Mouse (Mus musculus): ENCODE data around the gene Sowahb. TPM values are rescaled to one million over a fixed set of nuclear protein-coding genes. Genes with fewer than 3 reads are reported as not detected.
"Not testable (repeated sequence)": the region's sequence is repeated elsewhere in the genome, so short reads cannot be mapped to it uniquely, and the experiment has no call there.

Sowahb gene
- polyA plus RNA-seq, 1 experiment from 2014 or later, result 1.1 TPM

- H3K27ac ChIP-seq (replicated peaks), result no peak overlapping the region
- no peaks in the 10 kb centered on the region for H3K27me3 ChIP-seq
- H3K4me3 ChIP-seq (replicated peaks), result no peak overlapping the region
- no peak overlapping the region for H3K9ac ChIP-seq
- H3K4me2 ChIP-seq, result no peak overlapping the region
- no peaks in the 10 kb centered on the region for H3K9me3 ChIP-seq (replicated peaks)
- H3K4me1 ChIP-seq (replicated peaks), result peaks cover 11% of the 10 kb centered on the region
- H3K36me3 ChIP-seq (replicated peaks), result no peaks in the 10 kb centered on the region
- ATAC-seq (ENCODE audit: insufficient read depth), result no peak
- WGBS (ENCODE audit: insufficient replicate concordance), result 38% methylated on average over 7 of the region's 7 CpGs
These were observed 20.0 kb downstream of the Sowahb start for GRCm38 (mm10) chr5:93024754-93025280.

- ATAC-seq (ENCODE audit: insufficient read depth), result 0 out of 2 replicates have a peak, but pooled peaks have one; percentile 40
- Histone ChIP-seq H3K4me2 (no peak overlapping the region), H3K27ac (replicated peaks) (no peak overlapping the region)
These were observed 22.6 kb downstream of the Sowahb start for GRCm38 (mm10) chr5:93022126-93022797.

GRCm38 (mm10) chr5:93020024-93020666 is 24.7 kb downstream of the Sowahb start:
- 50% methylated on average over 6 of the region's 6 CpGs for WGBS (ENCODE audit: insufficient replicate concordance)
- no peaks in the 10 kb centered on the region for H3K9me3 ChIP-seq (replicated peaks)
- no peak overlapping the region for H3K4me2 ChIP-seq
- no peak overlapping the region for H3K9ac ChIP-seq
- peaks cover 7% of the 10 kb centered on the region; the same call in 1 of the 2 replicates for H3K4me1 ChIP-seq (replicated peaks)
- no peak overlapping the region for H3K27ac ChIP-seq (replicated peaks)
- no peak for ATAC-seq (ENCODE audit: insufficient read depth)
- no peaks in the 10 kb centered on the region for H3K27me3 ChIP-seq
- no peaks in the 10 kb centered on the region for H3K36me3 ChIP-seq (replicated peaks)
- H3K4me3 ChIP-seq (replicated peaks), result no peak overlapping the region

More at GRCm38 (mm10) chr5:93022126-93022797, 22.6 kb downstream of the Sowahb start:
- no peaks in the 10 kb centered on the region for H3K27me3 ChIP-seq
- H3K9ac ChIP-seq, result no peak overlapping the region
- H3K4me1 ChIP-seq (replicated peaks), result peaks cover 11% of the 10 kb centered on the region
- no peaks in the 10 kb centered on the region for H3K9me3 ChIP-seq (replicated peaks)
- H3K36me3 ChIP-seq (replicated peaks), result no peaks in the 10 kb centered on the region
- 45% methylated on average over 7 of the region's 7 CpGs for WGBS (ENCODE audit: insufficient replicate concordance)
- H3K4me3 ChIP-seq (replicated peaks), result no peak overlapping the region

- ATAC-seq (ENCODE audit: insufficient read depth); H3K4me2 ChIP-seq; H3K4me3 ChIP-seq (replicated peaks); H3K36me3 ChIP-seq (replicated peaks); H3K4me1 ChIP-seq (replicated peaks); H3K9ac ChIP-seq; H3K27me3 ChIP-seq; H3K27ac ChIP-seq (replicated peaks); H3K9me3 ChIP-seq (replicated peaks): not testable (repeated sequence)
- WGBS (ENCODE audit: insufficient replicate concordance), result 82% methylated on average over 10 of the region's 10 CpGs
These were observed 25.6 kb downstream of the Sowahb start for GRCm38 (mm10) chr5:93019207-93019606.

GRCm38 (mm10) chr5:93017678-93018077 is 27.1 kb downstream of the Sowahb start:
- Histone ChIP-seq H3K4me3 (replicated peaks) (no peak overlapping the region), H3K9ac (no peak overlapping the region), H3K4me1 (replicated peaks) (no peaks in the 10 kb centered on the region), H3K9me3 (replicated peaks) (no peaks in the 10 kb centered on the region), H3K27me3 (no peaks in the 10 kb centered on the region), H3K36me3 (replicated peaks) (no peaks in the 10 kb centered on the region), H3K27ac (replicated peaks) (no peak overlapping the region), H3K4me2 (no peak overlapping the region)
- WGBS (ENCODE audit: insufficient replicate concordance), result 55% methylated on average over 3 of the region's 3 CpGs
- no peak for ATAC-seq (ENCODE audit: insufficient read depth)

- ATAC-seq (ENCODE audit: insufficient read depth), result no peak
- H3K27ac ChIP-seq (replicated peaks), result no peak overlapping the region
- H3K27me3 ChIP-seq, result 0 out of 2 replicates have a peak, but pooled peaks cover 10% of the 10 kb centered on the region
- H3K9me3 ChIP-seq (replicated peaks), result no peaks in the 10 kb centered on the region
- H3K4me2 ChIP-seq, result peak overlapping the region; percentile 29; the same call in 1 of the 2 replicates
- H3K4me1 ChIP-seq (replicated peaks), result no peaks in the 10 kb centered on the region
- H3K9ac ChIP-seq, result no peak overlapping the region
- WGBS (ENCODE audit: insufficient replicate concordance), result 69% methylated on average over 9 of the region's 9 CpGs
- H3K4me3 ChIP-seq (replicated peaks), result no peak overlapping the region
- H3K36me3 ChIP-seq (replicated peaks), result no peaks in the 10 kb centered on the region
These were observed 36.6 kb downstream of the Sowahb start for GRCm38 (mm10) chr5:93008256-93008655.

- Histone ChIP-seq H3K27me3 (0 out of 2 replicates have a peak, but pooled peaks cover 10% of the 10 kb centered on the region), H3K4me1 (replicated peaks) (peaks cover 6% of the 10 kb centered on the region; the same call in 1 of the 2 replicates), H3K9me3 (replicated peaks) (no peaks in the 10 kb centered on the region), H3K27ac (replicated peaks) (peak overlapping the region; percentile 42), H3K4me3 (replicated peaks) (peak overlapping the region; percentile 30), H3K4me2 (peak overlapping the region; percentile 49), H3K9ac (no peak overlapping the region), H3K36me3 (replicated peaks) (no peaks in the 10 kb centered on the region)
- peak; percentile 53; the same call in 1 of the 2 replicates for ATAC-seq (ENCODE audit: insufficient read depth)
- WGBS (ENCODE audit: insufficient replicate concordance), result 19% methylated on average over 14 of the region's 14 CpGs
These were observed 38.9 kb downstream of the Sowahb start for GRCm38 (mm10) chr5:93005815-93006341.

GRCm38 (mm10) chr5:93005229-93005814 is 39.5 kb downstream of the Sowahb start:
- H3K9ac ChIP-seq, result no peak overlapping the region
- peak overlapping the region; percentile 30 for H3K4me3 ChIP-seq (replicated peaks)
- peak overlapping the region; percentile 42 for H3K27ac ChIP-seq (replicated peaks)
- peaks cover 7% of the 10 kb centered on the region; the same call in 1 of the 2 replicates for H3K4me1 ChIP-seq (replicated peaks)
- 2% methylated on average over 20 of the region's 20 CpGs for WGBS (ENCODE audit: insufficient replicate concordance)
- peak; percentile 20; the same call in 1 of the 2 replicates for ATAC-seq (ENCODE audit: insufficient read depth)
- H3K9me3 ChIP-seq (replicated peaks), result no peaks in the 10 kb centered on the region
- H3K36me3 ChIP-seq (replicated peaks), result no peaks in the 10 kb centered on the region
- H3K4me2 ChIP-seq, result peak overlapping the region; percentile 49
- H3K27me3 ChIP-seq, result 0 out of 2 replicates have a peak, but pooled peaks cover 10% of the 10 kb centered on the region

- 0 out of 2 replicates have a peak, but pooled peaks cover 10% of the 10 kb centered on the region for H3K27me3 ChIP-seq
- H3K9me3 ChIP-seq (replicated peaks), result no peaks in the 10 kb centered on the region
- no peak overlapping the region for H3K9ac ChIP-seq
- H3K4me2 ChIP-seq, result no peak overlapping the region
- H3K27ac ChIP-seq (replicated peaks), result no peak overlapping the region
- no peaks in the 10 kb centered on the region for H3K36me3 ChIP-seq (replicated peaks)
- H3K4me3 ChIP-seq (replicated peaks), result no peak overlapping the region
- no peak for ATAC-seq (ENCODE audit: insufficient read depth)
- 68% methylated on average over 2 of the region's 2 CpGs for WGBS (ENCODE audit: insufficient replicate concordance)
- peaks cover 7% of the 10 kb centered on the region; the same call in 1 of the 2 replicates for H3K4me1 ChIP-seq (replicated peaks)
These were observed 42.2 kb downstream of the Sowahb start for GRCm38 (mm10) chr5:93002615-93003014.

GRCm38 (mm10) chr5:93000774-93001757 is 43.8 kb downstream of the Sowahb start:
- H3K9me3 ChIP-seq (replicated peaks), result no peaks in the 10 kb centered on the region
- no peak for ATAC-seq (ENCODE audit: insufficient read depth)

More at GRCm38 (mm10) chr5:93000774-93001757, 43.8 kb downstream of the Sowahb start:
- no peak overlapping the region for H3K4me2 ChIP-seq
- H3K4me3 ChIP-seq (replicated peaks), result no peak overlapping the region
- no peak overlapping the region for H3K9ac ChIP-seq
- H3K27ac ChIP-seq (replicated peaks), result peak overlapping the region; percentile 33; the same call in 1 of the 2 replicates
- H3K27me3 ChIP-seq, result 0 out of 2 replicates have a peak, but pooled peaks cover 10% of the 10 kb centered on the region
- H3K36me3 ChIP-seq (replicated peaks), result no peaks in the 10 kb centered on the region
- peaks cover 7% of the 10 kb centered on the region; the same call in 1 of the 2 replicates for H3K4me1 ChIP-seq (replicated peaks)
- 22% methylated on average over 17 of the region's 17 CpGs for WGBS (ENCODE audit: insufficient replicate concordance)
